Mouse (Mus musculus): ENCODE results near the gene Timm22.

- TF ChIP-seq CTCF (IDR thresholded peaks at IDR 0.05; ENCODE audit: low read depth) (no peak), EP300 (IDR thresholded peaks at IDR 0.05; ENCODE audit: low read depth) (no peak)
Measured at GRCm38 (mm10) chr11:76376425-76376824, 30.3 kb upstream of the Timm22 start.

Measured in liver, embryonic 14.5 days (tissue).